Mouse (Mus musculus): ENCODE measurements around the gene Mfsd12. TPM values are rescaled to one million over a fixed set of nuclear protein-coding genes. Genes with fewer than 3 reads are reported as not detected.

Gene Mfsd12
- total and polyA plus RNA-seq, 2 experiments from 2014 or later = 10.1 to 23.4 TPM

DNA sequence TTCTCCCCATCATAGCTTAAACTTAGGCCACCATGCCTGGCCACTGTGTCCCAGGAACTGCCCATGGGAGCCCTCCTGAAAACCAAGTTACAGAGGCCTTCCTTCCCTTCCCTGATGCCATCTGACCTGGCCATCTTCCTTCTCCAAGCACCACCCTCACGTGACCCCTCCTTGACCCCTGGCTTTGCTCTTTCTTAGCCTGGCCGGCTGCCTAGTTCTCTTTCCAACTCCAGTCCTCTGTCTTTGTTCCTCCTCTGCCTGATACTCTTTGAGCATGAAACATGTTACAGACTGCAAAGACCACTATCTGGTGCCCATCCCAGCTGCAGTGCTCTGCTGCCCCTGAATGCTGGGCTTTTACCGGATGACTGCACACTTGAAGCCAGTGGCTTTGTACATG is 32.1 kb downstream of the Mfsd12 start:
- Histone ChIP-seq H3K4me1 (ENCODE audit: insufficient read depth) (peaks cover 11% of the 10 kb centered on the region), H3K4me2 (ENCODE audit: low read depth) (no peak overlapping the region), H3K27me3 (ENCODE audit: insufficient read depth, low read length) (no peaks in the 10 kb centered on the region), H3K36me3 (ENCODE audit: insufficient read depth) (peaks cover 39% of the 10 kb centered on the region), H3K9ac (no peak overlapping the region), H3K4me3 (ENCODE audit: low read depth, low read length) (no peak overlapping the region), H3K9me3 (ENCODE audit: low read length) (no peaks in the 10 kb centered on the region), H3K27ac (ENCODE audit: low read depth, low read length) (no peak overlapping the region)
- 50% methylated on average over 3 of the region's 3 CpGs for WGBS
- ATAC-seq = 0 out of 2 replicates have a peak, but pooled peaks have one; percentile 3
- no peak for DNase-seq
- TF ChIP-seq CTCF (IDR thresholded peaks at IDR 0.05; ENCODE audit: low read depth) = no peak

DNA sequence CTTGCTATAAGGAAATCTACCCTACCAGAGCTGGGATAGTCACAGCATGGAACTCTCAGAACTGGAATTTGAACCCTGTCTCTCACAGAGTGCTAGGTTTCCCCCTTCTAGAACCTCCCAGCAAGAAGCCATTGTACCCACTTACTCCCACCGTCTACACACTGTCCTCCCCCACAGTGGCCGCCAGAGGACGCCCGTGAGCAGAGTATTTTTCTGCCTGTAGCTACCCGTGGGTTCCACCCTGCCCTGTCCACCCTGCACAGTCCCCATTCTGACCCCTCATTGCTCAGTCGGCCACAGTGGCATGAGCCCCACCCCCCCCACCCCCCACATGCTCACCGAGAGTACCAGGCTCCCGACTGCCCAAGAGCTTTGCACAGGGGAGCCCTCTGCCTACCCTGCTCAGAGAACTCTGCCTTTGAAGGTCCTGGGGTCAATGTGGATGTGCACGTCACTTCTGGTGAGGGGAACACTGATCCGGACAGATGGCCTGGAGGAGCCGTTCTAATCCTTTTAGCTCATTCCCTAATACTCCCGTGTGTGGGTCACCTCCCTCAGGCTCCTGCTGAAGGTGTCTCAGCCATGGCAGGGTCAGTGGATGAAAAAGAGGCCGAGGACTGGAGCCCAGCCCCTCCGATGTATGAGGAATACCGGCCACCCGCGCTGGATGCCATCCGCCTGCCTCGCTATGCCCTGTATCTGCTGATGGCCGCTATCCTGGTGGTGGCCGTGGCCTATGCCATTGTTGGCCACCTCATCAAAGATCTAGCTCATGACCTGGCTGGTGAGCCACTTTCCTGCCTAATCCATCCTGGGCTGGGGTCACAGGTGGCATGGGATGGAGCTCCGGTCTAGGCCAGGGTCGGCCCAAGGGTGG is 32.7 kb downstream of the Mfsd12 start:
- Histone ChIP-seq H3K9ac (no peak overlapping the region), H3K27ac (ENCODE audit: low read depth, low read length) (no peak overlapping the region), H3K36me3 (ENCODE audit: insufficient read depth) (peaks cover 39% of the 10 kb centered on the region), H3K9me3 (ENCODE audit: low read length) (no peaks in the 10 kb centered on the region), H3K4me1 (ENCODE audit: insufficient read depth) (peaks cover 5% of the 10 kb centered on the region), H3K4me2 (ENCODE audit: low read depth) (no peak overlapping the region), H3K27me3 (ENCODE audit: insufficient read depth, low read length) (no peaks in the 10 kb centered on the region), H3K4me3 (ENCODE audit: low read depth, low read length) (no peak overlapping the region)
- peak; percentile 76 for ATAC-seq
- peak; percentile 90 for TF ChIP-seq CTCF (IDR thresholded peaks at IDR 0.05; ENCODE audit: low read depth)
- DNase-seq = peak; percentile 75
- 62% methylated on average over 23 of the region's 23 CpGs for WGBS

DNA sequence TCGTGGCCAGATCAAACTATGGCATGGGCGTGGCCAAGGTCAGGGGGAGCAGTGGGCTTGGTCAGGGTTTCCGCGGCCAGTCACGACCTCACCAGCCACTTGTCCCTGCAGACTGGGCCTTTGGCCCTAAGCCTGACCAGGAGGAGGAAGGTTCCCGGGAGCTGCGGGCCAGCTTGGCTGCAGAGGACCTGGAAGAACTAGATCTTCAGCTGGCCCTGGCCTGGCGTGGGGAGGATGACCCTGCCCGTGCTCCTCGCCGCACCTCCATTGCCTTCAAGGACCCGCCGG is 33.3 kb downstream of the Mfsd12 start:
- no peak for DNase-seq
- H3K9me3 ChIP-seq (ENCODE audit: low read length) = no peaks in the 10 kb centered on the region
- H3K4me1 ChIP-seq (ENCODE audit: insufficient read depth) = no peaks in the 10 kb centered on the region
- 89% methylated on average over 13 of the region's 13 CpGs for WGBS
- H3K27ac ChIP-seq (ENCODE audit: low read depth, low read length) = no peak overlapping the region
- H3K27me3 ChIP-seq (ENCODE audit: insufficient read depth, low read length) = no peaks in the 10 kb centered on the region
- no peak for TF ChIP-seq CTCF (IDR thresholded peaks at IDR 0.05; ENCODE audit: low read depth)
- peaks cover 38% of the 10 kb centered on the region for H3K36me3 ChIP-seq (ENCODE audit: insufficient read depth)
- H3K4me3 ChIP-seq (ENCODE audit: low read depth, low read length) = no peak overlapping the region
- no peak overlapping the region for H3K9ac ChIP-seq
- H3K4me2 ChIP-seq (ENCODE audit: low read depth) = no peak overlapping the region
- no peak for ATAC-seq

DNA sequence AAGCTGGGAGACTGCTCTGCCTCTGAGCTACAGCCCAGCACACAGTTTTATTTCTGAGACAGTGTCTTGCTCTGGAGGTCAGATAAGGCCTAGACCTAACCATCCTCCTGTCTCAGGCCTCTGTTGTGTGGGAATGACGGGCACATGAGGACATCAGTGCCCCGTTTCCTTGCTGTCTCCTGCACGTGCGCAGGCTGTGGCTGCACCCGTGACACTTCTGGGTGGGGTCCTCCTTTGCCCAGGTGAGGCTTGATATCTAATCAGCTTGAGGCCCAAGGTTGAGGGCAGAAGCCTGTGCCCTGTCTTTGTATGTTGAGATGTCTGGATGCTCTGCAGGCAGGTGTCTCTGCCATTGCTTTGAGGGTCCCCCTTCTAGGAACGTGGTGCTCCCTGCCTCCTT is 35.0 kb downstream of the Mfsd12 start:
- Histone ChIP-seq H3K9ac (no peak overlapping the region), H3K27me3 (ENCODE audit: insufficient read depth, low read length) (no peaks in the 10 kb centered on the region), H3K4me1 (ENCODE audit: insufficient read depth) (no peaks in the 10 kb centered on the region), H3K4me2 (ENCODE audit: low read depth) (no peak overlapping the region), H3K4me3 (ENCODE audit: low read depth, low read length) (no peak overlapping the region), H3K9me3 (ENCODE audit: low read length) (no peaks in the 10 kb centered on the region), H3K36me3 (ENCODE audit: insufficient read depth) (peaks cover 21% of the 10 kb centered on the region), H3K27ac (ENCODE audit: low read depth, low read length) (no peak overlapping the region)
- 86% methylated on average over 6 of the region's 6 CpGs for WGBS
- DNase-seq (no peak), ATAC-seq (no peak)
- no peak for TF ChIP-seq CTCF (IDR thresholded peaks at IDR 0.05; ENCODE audit: low read depth)

DNA sequence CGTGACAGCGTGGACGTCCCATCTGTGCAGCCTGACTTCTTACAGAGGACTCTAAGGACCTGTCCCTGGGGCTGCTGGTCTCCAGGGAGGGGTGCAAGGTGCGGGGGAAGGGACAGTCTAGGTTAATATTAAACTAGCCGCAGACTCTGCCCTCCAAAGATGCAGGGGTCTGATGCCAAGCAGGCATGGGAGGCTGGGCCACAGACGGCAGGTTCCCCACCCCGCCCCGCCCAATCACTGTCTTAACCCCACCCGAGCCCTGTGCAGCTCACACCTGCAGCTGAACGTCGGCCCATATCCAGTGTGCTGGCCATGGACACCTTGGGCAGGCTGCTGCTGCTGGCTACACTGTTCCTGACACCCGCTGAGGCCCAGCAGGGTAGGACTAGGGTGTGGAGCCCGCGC is 35.5 kb downstream of the Mfsd12 start, which contains the start of gene Smim24:
Gene Smim24, plus strand, starts transcription at position 271 of the 405 bp plus-strand sequence.
- Histone ChIP-seq H3K27me3 (ENCODE audit: insufficient read depth, low read length) (no peaks in the 10 kb centered on the region), H3K4me1 (ENCODE audit: insufficient read depth) (no peaks in the 10 kb centered on the region), H3K9ac (peak within 1 kb of the TSS; percentile 25), H3K27ac (ENCODE audit: low read depth, low read length) (no peak within 1 kb of the TSS), H3K9me3 (ENCODE audit: low read length) (no peaks in the 10 kb centered on the region), H3K4me3 (ENCODE audit: low read depth, low read length) (no peak within 1 kb of the TSS), H3K4me2 (ENCODE audit: low read depth) (peak within 1 kb of the TSS; percentile 43), H3K36me3 (ENCODE audit: insufficient read depth) (peaks cover 16% of the 10 kb centered on the region)
- ATAC-seq (no peak), DNase-seq (no peak)
- no peak for TF ChIP-seq CTCF (IDR thresholded peaks at IDR 0.05; ENCODE audit: low read depth)
- 71% methylated on average over 14 of the region's 14 CpGs for WGBS

DNA sequence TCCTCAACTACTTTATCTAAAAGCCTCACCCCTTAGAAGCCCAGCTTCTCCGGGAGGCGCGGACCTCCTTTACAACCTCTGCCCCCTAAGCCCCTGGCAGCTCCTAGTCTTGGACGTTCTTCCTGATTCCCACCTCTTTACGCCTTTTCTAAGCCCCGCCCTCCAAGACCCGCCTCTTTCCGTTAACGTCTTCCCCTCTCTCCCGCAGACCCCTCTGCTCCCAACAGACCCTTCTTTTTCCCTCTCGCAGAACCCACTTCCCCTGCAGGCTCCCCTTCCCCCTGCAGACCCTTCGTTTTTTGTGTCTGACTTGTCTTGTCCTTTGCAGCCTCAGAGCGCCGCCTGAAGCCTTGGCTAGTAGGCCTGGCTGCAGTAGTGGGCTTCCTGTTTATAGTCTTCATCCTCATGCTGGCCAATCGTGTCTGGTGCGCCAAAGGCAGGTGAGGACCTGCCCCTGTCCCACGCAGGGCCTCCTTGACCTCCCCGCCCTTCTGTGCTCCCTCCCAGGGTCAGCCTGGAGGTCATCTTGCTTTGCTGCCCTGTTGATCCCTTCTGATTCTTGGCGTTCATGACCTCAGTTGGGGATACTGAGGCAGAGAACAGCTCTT is 36.3 kb downstream of the Mfsd12 start:
- no peaks in the 10 kb centered on the region for H3K9me3 ChIP-seq (ENCODE audit: low read length)
- 12% methylated on average over 19 of the region's 19 CpGs for WGBS
- no peak overlapping the region for H3K27ac ChIP-seq (ENCODE audit: low read depth, low read length)
- no peak overlapping the region for H3K4me3 ChIP-seq (ENCODE audit: low read depth, low read length)
- no peaks in the 10 kb centered on the region for H3K27me3 ChIP-seq (ENCODE audit: insufficient read depth, low read length)
- no peak for DNase-seq
- H3K4me2 ChIP-seq (ENCODE audit: low read depth) = peak overlapping the region; percentile 43
- 0 out of 2 replicates have a peak, but pooled peaks have one; percentile 3 for TF ChIP-seq CTCF (IDR thresholded peaks at IDR 0.05; ENCODE audit: low read depth)
- no peaks in the 10 kb centered on the region for H3K4me1 ChIP-seq (ENCODE audit: insufficient read depth)
- peak overlapping the region; percentile 25 for H3K9ac ChIP-seq
- no peak for ATAC-seq
- peaks cover 8% of the 10 kb centered on the region for H3K36me3 ChIP-seq (ENCODE audit: insufficient read depth)

DNA sequence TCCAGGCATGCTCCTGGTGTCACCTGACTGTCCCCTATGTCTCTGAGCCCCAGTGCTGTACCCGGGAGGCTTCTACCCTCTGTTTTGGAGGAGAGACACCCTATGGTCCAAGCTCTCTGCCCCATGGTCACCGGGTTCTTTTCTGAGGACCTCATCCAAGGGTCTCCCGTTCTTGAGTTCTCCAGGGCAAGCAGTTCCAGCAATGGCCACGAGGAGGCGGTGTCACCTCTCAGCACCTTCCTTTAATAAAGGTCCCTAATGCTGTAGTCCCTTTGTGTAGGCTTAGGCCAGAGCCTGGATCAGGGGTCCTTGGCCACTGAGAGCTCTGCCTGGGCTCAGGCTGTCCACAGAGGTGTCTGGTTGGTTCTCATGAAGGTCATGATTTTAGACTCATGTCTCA is 37.8 kb downstream of the Mfsd12 start:
- ATAC-seq (0 out of 2 replicates have a peak, but pooled peaks have one; percentile 25), DNase-seq (peak; percentile 76)
- no peak overlapping the region for H3K27ac ChIP-seq (ENCODE audit: low read depth, low read length)
- no peak overlapping the region for H3K9ac ChIP-seq
- H3K4me1 ChIP-seq (ENCODE audit: insufficient read depth) = no peaks in the 10 kb centered on the region; the same call in 1 of the 2 replicates
- 17% methylated on average over 5 of the region's 5 CpGs for WGBS
- no peaks in the 10 kb centered on the region for H3K9me3 ChIP-seq (ENCODE audit: low read length)
- H3K27me3 ChIP-seq (ENCODE audit: insufficient read depth, low read length) = no peaks in the 10 kb centered on the region
- H3K4me3 ChIP-seq (ENCODE audit: low read depth, low read length) = no peak overlapping the region
- no peak overlapping the region for H3K4me2 ChIP-seq (ENCODE audit: low read depth)
- peaks cover 11% of the 10 kb centered on the region for H3K36me3 ChIP-seq (ENCODE audit: insufficient read depth)
- TF ChIP-seq CTCF (IDR thresholded peaks at IDR 0.05; ENCODE audit: low read depth) = peak; percentile 91

Measured in forebrain, postnatal 0 days (tissue).